Mouse (Mus musculus): Measurements from ENCODE around the gene F2rl1. TPM values are rescaled to one million over a fixed set of nuclear protein-coding genes. Genes with fewer than 3 reads are reported as not detected.
"Not testable (repeated sequence)": the region's sequence is repeated elsewhere in the genome, so short reads cannot be mapped to it uniquely, and the experiment has no call there.

Gene F2rl1
- polyA plus RNA-seq, 1 experiment: 0.17 TPM

GRCm38 (mm10) chr13:95533640-95534039 lies 8.6 kb upstream of the F2rl1 start:
- H3K36me3 ChIP-seq (ENCODE audit: control insufficient read depth, insufficient read depth, low read length): no peaks in the 10 kb centered on the region
- TF ChIP-seq CTCF (IDR thresholded peaks at IDR 0.05; ENCODE audit: control insufficient read depth, insufficient read depth, insufficient replicate concordance, low read depth, low read length) (no peak), POLR2A (IDR thresholded peaks at IDR 0.05; ENCODE audit: control insufficient read depth, low read depth, low read length) (no peak)
- no peak overlapping the region for H3K4me3 ChIP-seq (ENCODE audit: control insufficient read depth, low read depth, low read length)
- H3K27ac ChIP-seq (ENCODE audit: control insufficient read depth, insufficient read depth, low read depth, low read length): no peak overlapping the region
- H3K27me3 ChIP-seq (ENCODE audit: control insufficient read depth, insufficient read depth, low read length): no peaks in the 10 kb centered on the region
- 0 out of 2 replicates have a peak, but pooled peaks cover 2% of the 10 kb centered on the region for H3K4me1 ChIP-seq (ENCODE audit: control insufficient read depth, insufficient read depth, low read length)

GRCm38 (mm10) chr13:95533121-95533520 lies 8.1 kb upstream of the F2rl1 start:
- not testable (repeated sequence) for H3K27me3 ChIP-seq (ENCODE audit: control insufficient read depth, insufficient read depth, low read length); H3K4me3 ChIP-seq (ENCODE audit: control insufficient read depth, low read depth, low read length); H3K27ac ChIP-seq (ENCODE audit: control insufficient read depth, insufficient read depth, low read depth, low read length); H3K4me1 ChIP-seq (ENCODE audit: control insufficient read depth, insufficient read depth, low read length); H3K36me3 ChIP-seq (ENCODE audit: control insufficient read depth, insufficient read depth, low read length)

- Histone ChIP-seq H3K27ac (ENCODE audit: control insufficient read depth, insufficient read depth, low read depth, low read length) (no peak overlapping the region), H3K4me3 (ENCODE audit: control insufficient read depth, low read depth, low read length) (no peak overlapping the region), H3K36me3 (ENCODE audit: control insufficient read depth, insufficient read depth, low read length) (no peaks in the 10 kb centered on the region), H3K4me1 (ENCODE audit: control insufficient read depth, insufficient read depth, low read length) (0 out of 2 replicates have a peak, but pooled peaks cover 2% of the 10 kb centered on the region), H3K27me3 (ENCODE audit: control insufficient read depth, insufficient read depth, low read length) (no peaks in the 10 kb centered on the region)
- no peak for TF ChIP-seq CTCF (IDR thresholded peaks at IDR 0.05; ENCODE audit: control insufficient read depth, insufficient read depth, insufficient replicate concordance, low read depth, low read length)
- TF ChIP-seq POLR2A (IDR thresholded peaks at IDR 0.05; ENCODE audit: control insufficient read depth, low read depth, low read length): no peak
These were observed 6.4 kb upstream of the F2rl1 start for GRCm38 (mm10) chr13:95531273-95532045.

- Histone ChIP-seq H3K4me3 (ENCODE audit: control insufficient read depth, low read depth, low read length) (no peak overlapping the region), H3K27ac (ENCODE audit: control insufficient read depth, insufficient read depth, low read depth, low read length) (no peak overlapping the region), H3K36me3 (ENCODE audit: control insufficient read depth, insufficient read depth, low read length) (no peaks in the 10 kb centered on the region), H3K27me3 (ENCODE audit: control insufficient read depth, insufficient read depth, low read length) (no peaks in the 10 kb centered on the region), H3K4me1 (ENCODE audit: control insufficient read depth, insufficient read depth, low read length) (peaks cover 9% of the 10 kb centered on the region)
- TF ChIP-seq POLR2A (IDR thresholded peaks at IDR 0.05; ENCODE audit: control insufficient read depth, low read depth, low read length): no peak
- TF ChIP-seq CTCF (IDR thresholded peaks at IDR 0.05; ENCODE audit: control insufficient read depth, insufficient read depth, insufficient replicate concordance, low read depth, low read length): no peak
These were observed 4.2 kb upstream of the F2rl1 start for GRCm38 (mm10) chr13:95529246-95529645.

- Histone ChIP-seq H3K36me3 (ENCODE audit: control insufficient read depth, insufficient read depth, low read length) (no peaks in the 10 kb centered on the region), H3K27me3 (ENCODE audit: control insufficient read depth, insufficient read depth, low read length) (no peaks in the 10 kb centered on the region; the same call in 1 of the 2 replicates), H3K27ac (ENCODE audit: control insufficient read depth, insufficient read depth, low read depth, low read length) (no peak overlapping the region), H3K4me3 (ENCODE audit: control insufficient read depth, low read depth, low read length) (peak overlapping the region; percentile 60), H3K4me1 (ENCODE audit: control insufficient read depth, insufficient read depth, low read length) (peaks cover 16% of the 10 kb centered on the region)
- TF ChIP-seq POLR2A (IDR thresholded peaks at IDR 0.05; ENCODE audit: control insufficient read depth, low read depth, low read length) (no peak), CTCF (IDR thresholded peaks at IDR 0.05; ENCODE audit: control insufficient read depth, insufficient read depth, insufficient replicate concordance, low read depth, low read length) (no peak)
These were observed 678 bp downstream of the F2rl1 start for GRCm38 (mm10) chr13:95524424-95524673.

- Histone ChIP-seq H3K27me3 (ENCODE audit: control insufficient read depth, insufficient read depth, low read length) (no peaks in the 10 kb centered on the region; the same call in 1 of the 2 replicates), H3K4me3 (ENCODE audit: control insufficient read depth, low read depth, low read length) (peak overlapping the region; percentile 60), H3K27ac (ENCODE audit: control insufficient read depth, insufficient read depth, low read depth, low read length) (no peak overlapping the region), H3K4me1 (ENCODE audit: control insufficient read depth, insufficient read depth, low read length) (peaks cover 16% of the 10 kb centered on the region), H3K36me3 (ENCODE audit: control insufficient read depth, insufficient read depth, low read length) (no peaks in the 10 kb centered on the region)
- TF ChIP-seq POLR2A (IDR thresholded peaks at IDR 0.05; ENCODE audit: control insufficient read depth, low read depth, low read length) (no peak), CTCF (IDR thresholded peaks at IDR 0.05; ENCODE audit: control insufficient read depth, insufficient read depth, insufficient replicate concordance, low read depth, low read length) (no peak)
These were observed 1.2 kb downstream of the F2rl1 start for GRCm38 (mm10) chr13:95523659-95524423.

- Histone ChIP-seq H3K4me3 (ENCODE audit: control insufficient read depth, low read depth, low read length) (no peak overlapping the region), H3K27ac (ENCODE audit: control insufficient read depth, insufficient read depth, low read depth, low read length) (no peak overlapping the region), H3K36me3 (ENCODE audit: control insufficient read depth, insufficient read depth, low read length) (no peaks in the 10 kb centered on the region), H3K4me1 (ENCODE audit: control insufficient read depth, insufficient read depth, low read length) (peaks cover 16% of the 10 kb centered on the region), H3K27me3 (ENCODE audit: control insufficient read depth, insufficient read depth, low read length) (no peaks in the 10 kb centered on the region; the same call in 1 of the 2 replicates)
- no peak for TF ChIP-seq CTCF (IDR thresholded peaks at IDR 0.05; ENCODE audit: control insufficient read depth, insufficient read depth, insufficient replicate concordance, low read depth, low read length)
- TF ChIP-seq POLR2A (IDR thresholded peaks at IDR 0.05; ENCODE audit: control insufficient read depth, low read depth, low read length): no peak
These were observed 2.9 kb downstream of the F2rl1 start for GRCm38 (mm10) chr13:95522176-95522575.

All from testis, adult 2 months (tissue).